ENCODE assay signal across 12 mouse cellular contexts in the genomic region with DNA sequence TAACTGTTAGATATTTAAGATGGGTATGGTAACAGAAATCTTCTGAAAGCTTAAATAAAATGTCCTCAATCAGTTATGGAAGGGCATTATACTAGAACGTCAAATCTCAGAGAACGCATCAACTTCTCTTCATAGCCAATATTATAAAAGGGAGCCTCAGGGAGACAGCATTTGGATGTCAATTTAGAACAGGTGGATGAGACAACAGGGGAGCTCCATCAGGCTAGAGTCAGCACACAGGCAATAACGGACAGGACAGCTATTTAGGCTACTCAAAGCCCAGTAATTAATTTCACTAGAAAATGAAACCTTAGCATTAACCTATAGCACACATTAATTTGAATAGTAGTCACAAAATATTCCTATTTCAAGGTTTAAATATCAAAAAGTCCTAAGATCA.
DNase-seq lines count a peak whose midpoint lies in the region.
"Had no signal": no experiment of that assay in that cellular context is flagged by ENCODE, and none has a peak within 500 bp of the region (broad histone marks: within the 10 kb centered on the region; RNA-seq: fewer than 3 reads in every experiment).

No protein-coding gene starts in this region.

- DNase-seq in cerebellum, adult 11-12 months: peak; percentile 15
- no peak for DNase-seq in cerebellum, postnatal 4 days (ENCODE audit: low spot score in 2 of 2)
- DNase-seq in brain, adult 2 months (ENCODE audit: low read depth, low spot score): peak; percentile 41
- DNase-seq in cerebellum, adult 9-10 months: peak; percentile 36
- peak; percentile 39 to 59 for DNase-seq in cerebellum, postnatal 25 days
- no peak for DNase-seq in neural tube, embryonic 10.5 days (ENCODE audit: extremely low spot score, low spot score)
- no peak for DNase-seq in adrenal gland, adult (ENCODE audit: inconsistent age in 2 of 2, low spot score in 1 of 2)
- DNase-seq: adrenal gland, postnatal 14 days; forebrain, postnatal 0 days; gastrocnemius, postnatal 14 days; heart, adult 2 months; heart, postnatal 14 days had no signal

Comparison
In these comparisons a context has a peak if more than half of its experiments do, and no peak if none do; other contexts are left out.
1. DNase-seq: peak in cerebellum, adult 11-12 months (single experiment), brain, adult 2 months (single experiment), cerebellum, adult 9-10 months (single experiment) and cerebellum, postnatal 25 days (2 of 2); none in cerebellum, postnatal 4 days (0 of 2), neural tube, embryonic 10.5 days (single experiment) and adrenal gland, adult (0 of 2).